Mouse (Mus musculus) heart, postnatal 14 days (tissue): ENCODE measurements at regions not wholly inside any gene's neighbourhood (a gene's known extent, or its start where the extent isn't known, plus 50 kb on each side); places are given as distances from the start of the nearest gene placed in this dataset.
"Not testable (repeated sequence)": the region's sequence is repeated elsewhere in the genome, so short reads cannot be mapped to it uniquely, and the experiment has no call there.

ENCODE experiments used
- DNase-seq, 2 experiments: peaks; one replicate each; pipeline ENCODE4 v3.0.0; 2021 to 2022
- intact Hi-C: fragments of 180-260 bp; cut with DNase I; formaldehyde crosslinking; loops from one replicate; pipeline ENCODE4 v1.15.1; 2025

- DNase-seq = peak; percentile 7
Measured at GRCm38 (mm10) chr10:25707951-25708350, 171.9 kb upstream of the Smlr1 start.

GRCm38 (mm10) chr10:25702146-25702545 lies 166.1 kb upstream of the Smlr1 start:
- no peak for DNase-seq
- intact Hi-C loops = no loop called here

More at GRCm38 (mm10) chr10:25707951-25708350, 171.9 kb upstream of the Smlr1 start:
- intact Hi-C loops = no loop called here

DNA sequence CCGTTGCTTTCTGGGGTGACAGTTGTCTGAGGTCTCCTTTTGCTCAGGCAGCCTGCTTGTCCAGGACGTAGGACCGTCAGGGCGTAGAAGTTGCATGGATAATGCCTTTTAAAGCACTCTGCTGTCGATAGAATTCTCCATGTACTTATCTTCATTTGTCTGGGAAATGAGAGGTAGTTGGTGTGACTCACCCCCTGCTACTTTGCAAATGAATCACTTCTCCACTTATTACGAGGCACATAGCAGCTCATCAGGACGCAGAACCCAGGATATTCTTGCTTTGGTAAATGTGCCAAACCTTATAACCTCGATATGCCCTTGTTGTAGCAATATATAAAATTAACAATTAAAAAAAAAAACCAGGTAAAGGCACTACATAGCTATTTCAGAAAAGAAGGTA lies 159.7 kb upstream of the Smlr1 start:
- intact Hi-C loops = no loop called here
- no peak for DNase-seq

DNA sequence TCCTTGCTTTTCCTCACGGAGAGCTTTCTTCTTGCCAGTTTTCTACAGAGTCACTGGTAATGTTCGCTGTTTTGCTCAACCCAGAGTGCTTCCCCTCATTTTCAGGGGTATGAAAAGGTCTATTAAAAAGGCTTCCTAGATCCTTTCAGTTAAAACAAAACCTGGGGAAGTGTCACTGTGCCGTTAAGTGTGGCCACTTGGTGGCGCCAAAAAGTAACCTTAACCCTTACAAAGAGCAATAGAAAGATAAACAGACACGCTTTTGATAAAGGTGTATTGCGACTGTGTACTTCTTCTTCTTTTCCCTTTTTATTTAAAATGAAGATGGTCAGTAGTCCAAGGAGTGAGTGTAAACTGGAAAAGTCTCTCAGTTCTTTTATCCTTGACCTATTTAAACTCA lies 145.2 kb upstream of the Smlr1 start:
- intact Hi-C loops = loop anchor here (1.0 to 10.0 kb wide), 3 partner anchors 396 to 664 kb away; partner anchors contain the start of genes Gm9767 and Tmem200a
- peak; percentile 52 to 66 for DNase-seq

DNA sequence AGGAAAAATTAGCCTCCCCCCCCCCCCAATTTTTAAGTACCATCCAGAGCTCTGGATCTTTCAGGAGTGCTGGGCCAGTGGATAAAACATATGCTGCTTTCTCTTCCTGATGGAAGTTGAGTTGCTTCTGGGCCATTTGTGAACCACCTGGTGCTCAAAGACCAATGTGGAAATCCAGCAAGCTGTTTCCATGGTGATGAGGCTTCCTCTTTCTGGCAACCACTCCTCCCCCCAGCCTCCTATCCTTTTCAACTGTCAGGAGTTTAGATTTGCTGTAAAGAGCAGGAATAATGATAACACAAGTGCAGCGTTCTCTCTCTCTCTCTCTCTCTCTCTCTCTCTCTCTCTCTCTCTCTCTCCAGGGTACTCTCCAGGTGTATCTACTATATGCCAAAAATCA lies 141.8 kb upstream of the Smlr1 start:
- intact Hi-C loops = loop anchor here (10.0 kb wide), 1 partner anchor 413 kb away; no protein-coding TSS in a partner anchor

GRCm38 (mm10) chr10:25675368-25675767 lies 139.3 kb upstream of the Smlr1 start:
- intact Hi-C loops = loop anchor here (10.0 kb wide), 1 partner anchor 411 kb away; no protein-coding TSS in a partner anchor
- DNase-seq = peak in 1 of 2 experiments; percentile 7

More for the DNA sequence above, 141.8 kb upstream of the Smlr1 start:
- DNase-seq = no peak

DNA sequence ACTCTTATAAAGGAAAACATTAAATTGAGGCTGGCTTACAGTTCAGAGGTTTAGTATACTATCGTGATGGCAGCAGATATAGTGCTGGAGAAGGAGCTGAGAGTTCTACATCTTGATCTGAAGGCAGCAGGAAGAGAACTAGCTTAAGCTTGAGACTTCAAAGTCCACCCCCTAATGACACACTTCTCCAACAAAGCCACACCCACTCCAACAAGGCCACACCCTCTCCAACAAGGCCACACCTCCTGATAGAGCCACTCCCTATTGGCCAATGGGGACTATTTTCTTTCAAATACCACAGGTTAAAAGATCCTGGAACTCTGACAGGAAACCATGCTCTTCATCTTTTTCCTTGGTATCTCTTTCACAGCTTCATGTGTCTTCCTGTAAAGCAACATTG lies 134.0 kb upstream of the Smlr1 start:
- intact Hi-C loops = loop anchor here (10.0 kb wide), 1 partner anchor 405 kb away; no protein-coding TSS in a partner anchor
- DNase-seq = no peak

- intact Hi-C loops = no loop called here
- peak; percentile 13 to 31 for DNase-seq
Measured at GRCm38 (mm10) chr10:25652742-25653563, 116.9 kb upstream of the Smlr1 start.

GRCm38 (mm10) chr10:25647740-25648139 lies 111.7 kb upstream of the Smlr1 start:
- intact Hi-C loops = no loop called here
- DNase-seq = no peak

DNA sequence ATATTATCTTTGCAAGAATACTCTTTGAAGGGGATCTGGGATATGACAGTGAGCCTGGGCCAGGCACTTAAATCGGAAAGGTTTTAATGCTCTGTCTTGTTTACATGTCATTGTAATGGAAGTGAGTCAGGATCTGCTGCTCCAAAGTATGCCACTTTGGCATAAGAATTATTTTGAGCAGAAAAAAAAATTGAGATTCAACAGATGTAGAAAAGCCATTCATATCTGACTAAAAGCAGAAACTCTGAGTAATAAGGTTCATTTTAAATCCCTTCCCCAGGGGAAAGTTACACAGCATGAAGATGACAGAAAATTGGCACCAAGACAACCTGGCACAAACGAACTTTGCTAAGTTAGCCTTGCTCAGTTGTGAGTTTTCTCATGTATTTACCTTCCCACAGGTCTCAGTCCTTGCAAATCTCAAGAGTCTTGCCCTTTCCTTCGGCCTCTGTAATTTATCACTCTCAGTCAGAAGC lies 107.5 kb upstream of the Smlr1 start:
- intact Hi-C loops = no loop called here
- peak in 1 of 2 experiments; percentile 35 for DNase-seq

DNA sequence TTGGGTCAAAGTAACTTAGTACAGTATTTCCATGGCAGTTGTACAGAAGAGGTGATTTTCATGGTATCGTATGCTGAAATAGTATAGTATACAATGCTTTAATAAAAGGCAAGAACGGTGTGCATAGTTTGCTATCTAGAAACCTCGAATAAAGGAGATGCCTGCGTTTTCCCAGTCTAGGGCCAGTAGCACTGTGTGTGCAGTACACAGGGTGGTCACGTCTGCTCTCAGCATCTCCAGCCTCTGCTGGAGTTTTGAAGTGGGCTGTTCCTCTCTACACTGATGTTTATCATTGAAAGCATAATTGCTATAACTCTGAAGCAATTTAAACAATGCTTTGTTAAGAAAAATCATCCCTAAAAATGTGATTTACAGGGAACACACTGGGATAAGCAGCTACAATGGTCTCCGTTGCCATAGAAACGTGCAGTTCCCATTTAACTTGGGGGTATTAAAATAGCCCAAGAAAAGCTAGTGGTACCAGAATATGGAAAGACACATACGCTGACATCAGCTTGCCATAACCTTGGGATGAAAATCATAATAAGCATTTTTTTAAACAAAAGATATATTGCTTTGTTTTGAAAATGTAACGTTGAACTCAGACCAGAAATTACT lies 106.1 kb upstream of the Smlr1 start:
- intact Hi-C loops = no loop called here
- no peak for DNase-seq

GRCm38 (mm10) chr10:25633058-25633614 lies 97.1 kb upstream of the Smlr1 start:
- no peak for DNase-seq
- intact Hi-C loops = no loop called here

DNA sequence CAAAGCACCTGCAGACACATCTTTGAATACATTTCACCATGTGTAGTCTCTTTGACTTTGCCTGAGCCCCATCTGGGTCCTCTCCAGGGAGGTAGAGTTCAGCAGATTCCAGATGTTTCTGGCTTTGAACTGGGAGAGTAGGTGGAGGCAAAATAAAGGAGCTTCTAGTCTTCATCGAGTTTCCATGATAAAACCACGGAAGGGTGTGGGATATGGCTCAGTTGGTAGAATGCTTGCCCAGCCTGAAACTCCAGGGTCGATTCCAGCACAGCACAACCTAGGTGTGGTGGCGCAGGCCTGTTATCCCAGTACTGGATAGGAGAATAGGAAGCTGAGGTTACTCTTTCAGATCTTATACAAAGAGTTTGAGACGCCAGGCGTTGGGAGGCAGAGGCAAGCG lies 96.2 kb upstream of the Smlr1 start:
- intact Hi-C loops = no loop called here
- no peak for DNase-seq

GRCm38 (mm10) chr10:25622585-25622984 lies 86.5 kb upstream of the Smlr1 start:
- intact Hi-C loops = no loop called here
- no peak for DNase-seq

GRCm38 (mm10) chr10:25621747-25622134 lies 85.7 kb upstream of the Smlr1 start:
- intact Hi-C loops, DNase-seq: not testable (repeated sequence)

- no peak for DNase-seq
- intact Hi-C loops = no loop called here
Measured at GRCm38 (mm10) chr10:25620939-25621746, 85.1 kb upstream of the Smlr1 start.

- DNase-seq = no peak
- intact Hi-C loops = no loop called here
Measured at GRCm38 (mm10) chr10:25619702-25620101, 83.6 kb upstream of the Smlr1 start.

- no peak for DNase-seq
- intact Hi-C loops = no loop called here
Measured at GRCm38 (mm10) chr10:25601471-25601870, 65.4 kb upstream of the Smlr1 start.

- intact Hi-C loops = no loop called here
- DNase-seq = no peak
Measured at GRCm38 (mm10) chr10:25589316-25589645, 53.2 kb upstream of the Smlr1 start.

- intact Hi-C loops = no loop called here
- DNase-seq = no peak
Measured at GRCm38 (mm10) chr10:25588611-25589315, 52.7 kb upstream of the Smlr1 start.
